Mouse (Mus musculus): Measurements from ENCODE around the gene Uchl1.

DNA sequence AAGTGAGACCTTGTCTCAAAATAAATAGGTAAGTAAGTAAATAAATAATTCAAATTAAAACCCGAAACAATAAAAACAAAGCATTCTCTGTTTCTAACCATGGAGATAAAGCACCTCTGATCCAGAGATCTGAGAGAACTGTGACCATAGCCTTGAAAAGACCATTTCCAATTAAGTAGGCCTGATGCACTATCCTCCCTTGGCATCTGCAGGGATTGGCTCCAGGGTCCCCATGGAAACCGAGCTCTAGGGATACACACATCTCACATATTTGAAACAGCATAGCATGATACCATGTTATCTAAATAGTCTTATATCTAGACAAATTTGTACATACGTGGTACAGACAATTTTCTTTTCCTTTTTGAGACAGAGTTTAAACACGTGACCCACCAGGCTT lies 26.1 kb downstream of the Uchl1 start:
- TF ChIP-seq CTCF (IDR thresholded peaks at IDR 0.05; ENCODE audit: low read depth), result no peak
- TF ChIP-seq EP300 (IDR thresholded peaks at IDR 0.05; ENCODE audit: low read depth), result no peak
